Mouse (Mus musculus) layer of hippocampus, postnatal 10 days (tissue): Measurements from ENCODE around the gene Foxl1. TPM values are rescaled to one million over a fixed set of nuclear protein-coding genes. Genes with fewer than 3 reads are reported as not detected.
"Not testable (repeated sequence)": the region's sequence is repeated elsewhere in the genome, so short reads cannot be mapped to it uniquely, and the experiment has no call there.

Source experiments
- DNase-seq, 2 experiments: peaks; one replicate each; pipeline ENCODE4 v3.0.0; 2021; ENCODE audit warnings: low spot score in 2 of 2
- total RNA-seq, 2 experiments: library from RNA; stranded (reverse); gene quantifications; 2 replicates each; pipeline ENCODE4 v1.2.3; 2021

Foxl1 gene
- total RNA-seq, 2 experiments from 2014 or later = 0.21 TPM; not detected in 1

GRCm38 (mm10) chr8:121124547-121125239 lies 3.0 kb upstream of the Foxl1 start:
- no peak for DNase-seq

GRCm38 (mm10) chr8:121125311-121125876 lies 2.3 kb upstream of the Foxl1 start:
- peak; percentile 60 to 73 for DNase-seq

DNA sequence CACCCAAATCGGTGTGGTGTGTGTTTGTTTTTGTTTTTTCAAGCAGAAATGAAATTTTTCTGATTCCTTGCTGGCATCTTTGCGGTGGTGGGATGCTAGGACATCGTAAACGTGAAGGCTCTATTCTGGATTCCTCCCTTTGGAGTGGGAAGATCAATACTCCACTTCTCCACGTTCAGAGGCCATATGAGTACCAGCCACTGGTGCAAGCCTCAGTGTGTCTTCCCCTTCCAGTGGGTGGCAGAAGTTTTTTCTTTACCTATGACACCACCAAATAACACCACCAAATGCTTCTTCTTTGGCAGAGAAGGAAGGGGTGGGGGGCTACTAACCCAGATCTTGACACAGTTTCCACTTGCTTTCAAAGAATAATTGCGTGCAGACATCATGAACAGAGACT lies 1.5 kb upstream of the Foxl1 start:
- no peak for DNase-seq

- DNase-seq = no peak
Measured at GRCm38 (mm10) chr8:121126694-121127093, 1.0 kb upstream of the Foxl1 start.

GRCm38 (mm10) chr8:121127291-121127701 lies 444 bp upstream of the Foxl1 start:
- DNase-seq = no peak

DNA sequence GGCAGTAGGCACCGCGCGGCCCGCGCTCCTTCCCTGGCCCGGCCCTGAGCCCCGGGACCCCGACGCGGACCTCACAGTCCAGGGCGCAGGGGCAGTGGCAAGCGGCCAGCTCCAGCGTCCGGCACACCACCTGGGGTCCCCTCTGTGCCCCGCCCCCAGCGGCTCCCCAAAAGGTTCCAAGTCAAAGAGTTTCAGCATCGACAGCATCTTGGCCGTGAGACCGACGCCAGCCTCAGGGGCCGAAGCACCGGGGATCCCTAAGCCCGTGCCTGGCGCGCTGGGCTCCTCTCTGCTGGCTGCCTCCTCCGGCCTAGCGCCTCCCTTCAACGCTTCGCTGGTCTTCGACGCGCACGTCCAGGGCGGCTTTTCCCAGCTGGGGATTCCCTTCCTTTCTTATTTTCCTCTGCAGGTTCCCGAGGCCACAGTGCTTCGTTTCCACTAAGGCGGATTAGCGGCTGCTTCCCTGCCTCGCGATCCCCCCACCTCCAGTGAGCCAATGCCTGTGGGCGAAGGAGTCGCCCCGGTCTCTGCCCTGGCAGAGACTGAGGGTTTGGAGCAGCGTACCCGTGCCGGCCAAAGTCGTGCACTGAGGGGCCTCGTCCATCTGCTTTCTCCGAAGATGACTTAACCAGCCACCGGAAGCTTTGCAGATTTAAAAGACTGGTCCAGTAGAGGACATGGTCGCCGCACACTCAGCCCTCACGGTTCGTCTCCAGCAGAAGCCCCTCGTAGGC lies 958 bp downstream of the Foxl1 start:
- no peak for DNase-seq

GRCm38 (mm10) chr8:121129265-121129940 lies 1.7 kb downstream of the Foxl1 start:
- DNase-seq = no peak

DNA sequence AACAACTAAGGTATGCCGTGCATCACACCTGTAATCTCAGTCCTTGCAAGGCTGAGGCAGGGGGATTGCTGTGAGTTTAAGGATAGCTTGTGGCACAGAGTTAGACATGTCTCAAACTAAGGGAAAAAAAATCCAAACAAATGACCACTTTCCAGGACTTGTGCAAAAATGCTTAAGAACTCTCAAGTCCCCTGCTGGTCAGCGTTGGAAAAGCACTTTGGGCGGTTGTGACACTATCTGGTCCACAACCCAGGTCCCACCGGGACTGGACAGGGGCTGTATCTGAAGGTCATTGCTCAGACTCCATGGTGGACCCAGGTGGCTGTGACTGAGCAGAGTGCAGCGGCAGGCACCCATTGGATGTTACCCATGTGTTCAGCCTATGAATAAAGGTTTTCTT lies 2.8 kb downstream of the Foxl1 start:
- DNase-seq = no peak

DNA sequence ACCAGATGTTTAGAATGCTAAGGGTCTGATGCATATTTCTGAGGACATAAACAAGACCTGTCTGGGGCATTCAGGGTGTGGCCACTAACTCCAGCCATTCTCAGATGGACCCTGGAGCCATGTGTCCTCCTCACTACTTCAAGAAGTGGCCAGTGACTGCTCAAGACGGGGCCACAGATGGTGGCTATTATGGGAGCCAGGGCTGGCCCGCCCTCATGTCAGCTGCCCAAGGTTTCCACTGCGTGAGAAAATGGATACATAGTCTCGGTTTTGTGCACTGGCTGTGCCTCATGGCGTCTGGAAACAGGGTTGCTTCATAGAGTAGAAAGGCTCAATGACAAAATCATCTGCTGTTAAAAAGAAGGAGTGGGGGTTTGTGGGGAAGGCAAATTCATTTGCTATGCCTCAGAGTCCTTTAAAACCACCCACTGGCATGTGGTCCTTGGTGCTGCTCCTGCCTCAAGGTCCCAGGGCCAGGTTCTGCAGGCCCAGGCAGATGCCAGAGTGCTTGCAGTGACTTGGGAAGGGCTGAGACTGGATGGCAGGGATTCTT lies 5.3 kb downstream of the Foxl1 start:
- no peak for DNase-seq

GRCm38 (mm10) chr8:121134102-121134501 lies 6.4 kb downstream of the Foxl1 start:
- DNase-seq = no peak

DNA sequence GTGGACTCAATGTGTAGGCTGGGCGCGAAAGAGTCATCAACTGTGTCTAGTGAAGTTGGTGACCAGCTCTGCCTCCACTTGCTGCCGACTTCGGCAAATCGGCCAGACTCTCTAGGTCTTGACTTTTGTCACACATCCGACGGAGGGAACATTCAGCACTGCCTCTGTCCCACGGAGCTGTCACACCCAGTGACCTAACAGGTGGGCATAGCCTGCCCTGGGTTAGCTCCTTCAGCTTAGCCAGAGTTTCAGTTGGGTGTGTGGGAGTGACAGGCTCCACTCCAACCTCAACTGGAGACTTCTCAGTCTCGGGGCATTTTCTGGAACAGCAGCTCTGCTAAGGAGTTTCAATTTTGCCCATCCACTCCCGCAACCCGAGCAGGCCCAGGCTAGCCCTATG lies 6.8 kb downstream of the Foxl1 start:
- DNase-seq = no peak

DNA sequence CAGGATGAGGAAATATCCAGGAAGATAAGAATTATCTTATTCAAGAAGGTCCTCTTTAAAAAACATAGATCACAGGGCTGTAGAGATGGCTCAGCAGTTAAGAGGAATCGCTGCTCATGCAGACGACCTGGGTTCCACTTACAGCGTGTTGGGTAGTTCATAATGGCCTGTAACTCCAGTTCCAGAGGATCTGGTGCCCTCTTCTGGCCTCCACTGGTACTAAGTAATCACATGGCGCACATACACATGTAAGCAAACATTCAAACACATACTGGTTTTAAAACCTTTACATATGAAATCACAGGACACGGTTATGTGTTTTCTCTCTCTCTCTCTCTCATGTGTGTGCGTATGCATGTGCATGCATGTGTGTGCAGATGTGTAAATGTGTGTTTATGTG lies 9.1 kb downstream of the Foxl1 start:
- no peak for DNase-seq

DNA sequence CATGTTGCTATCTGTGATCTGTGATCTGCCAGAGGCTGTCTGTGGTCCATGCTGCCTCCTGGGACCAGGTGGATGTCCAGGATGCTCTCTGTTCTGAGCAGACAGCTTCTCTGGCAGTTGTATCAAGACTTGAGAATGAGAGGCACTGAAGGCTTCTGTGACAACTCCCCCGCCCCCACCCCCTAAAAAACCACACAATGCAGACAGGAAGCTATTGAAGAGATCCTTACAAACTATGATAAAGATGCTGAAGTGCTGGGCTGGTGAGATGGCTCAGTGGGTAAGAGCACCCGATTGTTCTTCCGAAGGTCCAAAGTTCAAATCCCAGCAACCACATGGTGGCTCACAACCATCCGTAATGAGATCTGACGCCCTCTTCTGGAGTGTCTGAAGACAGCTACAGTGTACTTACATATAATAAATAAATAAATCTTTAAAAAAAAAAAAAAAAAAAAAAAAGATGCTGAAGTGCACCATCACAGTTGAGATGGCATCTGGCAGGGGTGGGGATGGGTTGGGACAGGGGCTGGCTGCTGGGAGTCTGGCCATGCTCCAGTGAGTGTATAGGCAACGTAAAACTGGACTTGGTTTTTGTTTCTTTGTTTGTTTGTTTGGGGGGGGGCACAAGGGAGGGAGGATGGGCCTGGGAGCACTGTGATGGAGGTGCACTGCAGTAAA lies 17.9 kb downstream of the Foxl1 start:
- DNase-seq = not testable (repeated sequence)

DNA sequence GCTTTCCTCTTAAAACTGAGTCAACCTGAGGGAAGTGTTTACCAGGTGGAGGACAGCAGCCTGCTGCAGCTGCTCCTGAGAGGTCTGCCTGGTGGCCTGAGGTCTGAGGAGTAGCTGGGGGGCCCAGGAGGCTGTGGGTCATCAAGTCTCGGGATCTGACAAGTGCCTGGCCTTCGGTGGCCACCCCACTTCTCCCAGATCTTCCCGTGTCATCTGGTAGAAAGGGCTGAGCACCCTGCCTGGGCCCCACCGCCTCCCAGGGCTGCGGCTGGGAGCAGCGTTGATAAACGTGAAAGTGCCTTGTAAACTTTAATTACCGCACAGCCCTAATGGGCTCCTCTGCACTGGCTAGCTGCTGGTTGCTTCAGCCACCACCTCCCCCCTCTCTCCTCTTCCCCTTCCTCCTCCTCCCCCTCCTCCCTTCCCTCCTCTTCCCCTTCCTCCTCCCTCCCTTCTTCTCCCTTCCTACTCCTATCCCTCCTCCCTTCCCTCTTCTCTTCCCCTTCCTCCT lies 20.9 kb downstream of the Foxl1 start:
- no peak for DNase-seq

GRCm38 (mm10) chr8:121152394-121152793 lies 24.7 kb downstream of the Foxl1 start:
- no peak for DNase-seq

GRCm38 (mm10) chr8:121156990-121157491 lies 29.3 kb downstream of the Foxl1 start:
- no peak for DNase-seq

- DNase-seq = no peak
Measured at GRCm38 (mm10) chr8:121158812-121159211, 31.1 kb downstream of the Foxl1 start.

GRCm38 (mm10) chr8:121161437-121161836 lies 33.7 kb downstream of the Foxl1 start:
- no peak for DNase-seq

GRCm38 (mm10) chr8:121162413-121162812 lies 34.7 kb downstream of the Foxl1 start:
- no peak for DNase-seq

- DNase-seq = no peak
Measured at GRCm38 (mm10) chr8:121162906-121163695, 35.4 kb downstream of the Foxl1 start.
